8 mouse cellular contexts compared by ENCODE assay signal in genomic region chr6:113442442-113443090, GRCm38 (mm10). TPM values are rescaled to one million over a fixed set of nuclear protein-coding genes. Genes with fewer than 3 reads are reported as not detected.
A peak's percentile ranks its signal among the peaks of the same experiment; 100 is the strongest.
DNase-seq lines count a peak whose midpoint lies in the region; ATAC-seq lines count a peak whose summit lies in the region.

Gene Jagn1 (plus strand): TSS chr6:113442569.

- H3K36me3 ChIP-seq in intestine, embryonic 14.5 days (ENCODE audit: control insufficient read depth, insufficient read depth, low read length) = peaks cover 10% of the 10 kb centered on the region

- peak within 1 kb of the TSS; percentile 92 for H3K4me2 ChIP-seq in intestine, embryonic 14.5 days (ENCODE audit: low read length)

- no peaks in the 10 kb centered on the region for H3K27me3 ChIP-seq in intestine, embryonic 14.5 days (replicated peaks; ENCODE audit: control insufficient read depth, insufficient read depth, low read length)

- DNase-seq in adrenal gland, adult (ENCODE audit: inconsistent age in 2 of 2, low spot score in 1 of 2) = peak; percentile 92 to 98
- DNase-seq in embryo, embryonic 10.5 days (ENCODE audit: low spot score) = peak; percentile 99
- DNase-seq in gastrocnemius, postnatal 25 days = peak; percentile 87
- peak; percentile 100 for DNase-seq in intestine, embryonic 14.5 days (ENCODE audit: low spot score)
- peak; percentile 90 to 92 for DNase-seq in left cerebral cortex, postnatal 14 days (ENCODE audit: low spot score in 2 of 2)
- peak; percentile 93 for DNase-seq in mesoderm, embryonic 11.5 days (ENCODE audit: low read depth, low spot score)
- peak; percentile 84 to 87 for DNase-seq in right cerebral cortex, postnatal 36 days (ENCODE audit: low spot score in 2 of 2)
- DNase-seq in yolk sac, embryonic 10.5 days (ENCODE audit: low spot score) = peak; percentile 94

- H3K9me3 ChIP-seq in intestine, embryonic 14.5 days (ENCODE audit: control insufficient read depth, low read length) = no peaks in the 10 kb centered on the region

- WGBS in intestine, embryonic 14.5 days = under 1% methylated on average over 45 of the region's 45 CpGs

- H3K4me1 ChIP-seq in intestine, embryonic 14.5 days (replicated peaks; ENCODE audit: control insufficient read depth, insufficient read depth, low read length) = peaks cover 7% of the 10 kb centered on the region

- ATAC-seq in intestine, embryonic 14.5 days (replicated peaks; ENCODE audit: low FRiP score, low TSS enrichment, low read depth) = peak; percentile 88

- intact Hi-C loops in left cerebral cortex, postnatal 14 days (cut with DNase I) = no loop called here

- peak within 1 kb of the TSS; percentile 96 for H3K4me3 ChIP-seq in intestine, embryonic 14.5 days (ENCODE audit: low read depth, low read length)

- H3K9ac ChIP-seq in intestine, embryonic 14.5 days (ENCODE audit: low read length) = peak within 1 kb of the TSS; percentile 96

- peak within 1 kb of the TSS; percentile 59; the same call in 1 of the 2 replicates for H3K27ac ChIP-seq in intestine, embryonic 14.5 days (ENCODE audit: low read depth)

RNA-seq across cellular contexts. Expression of gene Jagn1, which starts in this region (rescaled TPM):
- 10 to 100 TPM; 27.6 to 29.8 TPM for total RNA-seq in gastrocnemius, postnatal 25 days (2021)
- polyA plus RNA-seq in intestine, embryonic 14.5 days (2014; fragmentation: Nextera tagmentation; extraction: Ambion mirVana) = 80.0 and 84.6 TPM in 2 replicates
- total RNA-seq in left cerebral cortex, postnatal 14 days (2021) = 10 to 100 TPM; 47.9 to 48.3 TPM

Comparison
In these comparisons a context has a peak if more than half of its experiments do, and no peak if none do; other contexts are left out.
1. Peak in every context shown above with its lines: DNase-seq, ATAC-seq, H3K4me3 ChIP-seq and H3K27ac ChIP-seq.